Mouse (Mus musculus): Measurements from ENCODE around the gene Abhd14a. TPM values are rescaled to one million over a fixed set of nuclear protein-coding genes. Genes with fewer than 3 reads are reported as not detected.
A peak's percentile ranks its signal among the peaks of the same experiment; 100 is the strongest.

Gene Abhd14a
- polyA plus RNA-seq, 1 experiment from 2014 or later, result 40.4 TPM

DNA sequence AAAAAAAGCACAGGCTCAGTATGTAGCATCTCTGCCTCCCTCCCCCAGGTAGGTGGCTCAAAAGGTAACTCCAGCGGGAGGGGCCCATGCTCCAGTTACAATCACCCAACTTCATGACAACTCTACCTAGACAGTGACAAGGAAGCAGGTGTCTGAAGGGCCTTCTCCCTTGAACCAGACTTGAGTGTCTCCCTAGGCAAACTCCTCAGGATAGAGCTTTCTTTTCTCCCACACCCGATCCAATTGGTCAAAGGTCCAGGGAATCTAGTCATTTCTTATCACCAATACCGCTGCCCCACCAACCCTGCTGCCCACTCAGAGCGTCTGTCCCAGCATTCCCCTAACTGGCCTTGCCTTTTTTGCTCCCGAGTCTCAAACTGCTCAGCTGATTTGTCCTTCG is 19.2 kb upstream of the Abhd14a start:
- Histone ChIP-seq H3K27ac (replicated peaks) (no peak overlapping the region), H3K4me3 (no peak overlapping the region), H3K27me3 (replicated peaks; ENCODE audit: low read depth, poor library complexity, severe bottlenecking) (peaks cover 39% of the 10 kb centered on the region), H3K9me3 (no peaks in the 10 kb centered on the region), H3K36me3 (replicated peaks) (peaks cover 51% of the 10 kb centered on the region), H3K4me1 (peaks cover 61% of the 10 kb centered on the region)
- no peak for DNase-seq (ENCODE audit: low spot score)
- WGBS, result 89% methylated on average over 6 of the region's 6 CpGs

DNA sequence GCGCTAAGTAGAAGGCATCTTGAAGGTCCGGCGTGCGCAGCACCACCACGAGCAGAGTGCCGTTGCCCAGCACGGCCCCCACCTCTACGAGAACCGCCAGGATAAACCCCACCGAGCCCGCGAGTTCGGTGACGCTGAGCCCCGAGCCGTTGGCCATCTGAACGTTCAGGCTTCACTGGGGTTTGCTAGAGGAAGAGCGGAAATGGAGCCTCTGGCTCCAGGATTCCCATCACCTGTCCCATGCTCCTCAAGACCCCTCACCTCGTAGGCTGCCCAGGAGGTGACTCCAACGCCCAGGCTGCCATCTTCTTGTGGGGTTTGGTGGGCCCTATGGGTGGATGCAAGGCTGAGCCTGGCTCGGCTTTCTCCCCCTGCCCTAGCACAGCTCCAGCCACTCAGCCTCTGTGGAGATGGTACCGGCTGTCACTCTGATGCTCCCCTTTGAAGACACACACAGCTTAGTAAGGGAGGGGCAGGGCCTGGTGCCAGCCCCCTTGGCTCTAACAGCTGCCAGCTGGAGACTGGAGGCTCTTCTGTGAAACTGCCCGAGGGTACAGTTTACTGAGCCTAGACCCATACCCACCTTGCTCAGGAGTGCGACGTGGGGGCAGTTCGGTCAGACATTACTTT is 18.2 kb upstream of the Abhd14a start, which contains the start of gene Gpr62:
Gene Gpr62, minus strand, starts transcription at position 368 of the 630 bp plus-strand sequence.
- Histone ChIP-seq H3K27ac (replicated peaks) (peak within 1 kb of the TSS; percentile 84), H3K9me3 (no peaks in the 10 kb centered on the region), H3K4me3 (peak within 1 kb of the TSS; percentile 62), H3K4me1 (peaks cover 62% of the 10 kb centered on the region), H3K36me3 (replicated peaks) (peaks cover 61% of the 10 kb centered on the region), H3K27me3 (replicated peaks; ENCODE audit: low read depth, poor library complexity, severe bottlenecking) (peaks cover 33% of the 10 kb centered on the region)
- DNase-seq (ENCODE audit: low spot score), result no peak
- WGBS, result 34% methylated on average over 26 of the region's 26 CpGs

- peaks cover 33% of the 10 kb centered on the region for H3K27me3 ChIP-seq (replicated peaks; ENCODE audit: low read depth, poor library complexity, severe bottlenecking)
- H3K27ac ChIP-seq (replicated peaks), result peak overlapping the region; percentile 84
- peaks cover 69% of the 10 kb centered on the region for H3K36me3 ChIP-seq (replicated peaks)
- no peaks in the 10 kb centered on the region for H3K9me3 ChIP-seq
- H3K4me1 ChIP-seq, result peaks cover 68% of the 10 kb centered on the region
- H3K4me3 ChIP-seq, result peak overlapping the region; percentile 62
- 2% methylated on average over 99 of the region's 99 CpGs for WGBS
- peak; percentile 79 for DNase-seq (ENCODE audit: low spot score)
Measured at GRCm38 (mm10) chr9:106464751-106465541, 17.5 kb upstream of the Abhd14a start.

- Histone ChIP-seq H3K4me3 (peak overlapping the region; percentile 32), H3K27me3 (replicated peaks; ENCODE audit: low read depth, poor library complexity, severe bottlenecking) (peaks cover 33% of the 10 kb centered on the region), H3K9me3 (no peaks in the 10 kb centered on the region), H3K4me1 (peaks cover 73% of the 10 kb centered on the region), H3K27ac (replicated peaks) (0 out of 2 replicates have a peak overlapping the region, but pooled peaks have one; percentile 14), H3K36me3 (replicated peaks) (peaks cover 84% of the 10 kb centered on the region)
- peak; percentile 16 for DNase-seq (ENCODE audit: low spot score)
- WGBS, result 89% methylated on average over 21 of the region's 21 CpGs
Measured at GRCm38 (mm10) chr9:106463122-106464063, 15.9 kb upstream of the Abhd14a start.

GRCm38 (mm10) chr9:106462430-106462800 is 14.9 kb upstream of the Abhd14a start:
- no peak overlapping the region for H3K27ac ChIP-seq (replicated peaks)

GRCm38 (mm10) chr9:106461641-106462429 is 14.4 kb upstream of the Abhd14a start:
- Histone ChIP-seq H3K9me3 (no peaks in the 10 kb centered on the region), H3K36me3 (replicated peaks) (peaks cover 97% of the 10 kb centered on the region), H3K4me1 (peaks cover 89% of the 10 kb centered on the region), H3K27ac (replicated peaks) (no peak overlapping the region), H3K4me3 (no peak overlapping the region), H3K27me3 (replicated peaks; ENCODE audit: low read depth, poor library complexity, severe bottlenecking) (peaks cover 33% of the 10 kb centered on the region)
- no peak for DNase-seq (ENCODE audit: low spot score)
- 85% methylated on average over 16 of the region's 16 CpGs for WGBS

More at GRCm38 (mm10) chr9:106462430-106462800, 14.9 kb upstream of the Abhd14a start:
- Histone ChIP-seq H3K4me1 (peaks cover 83% of the 10 kb centered on the region), H3K9me3 (no peaks in the 10 kb centered on the region), H3K36me3 (replicated peaks) (peaks cover 94% of the 10 kb centered on the region), H3K27me3 (replicated peaks; ENCODE audit: low read depth, poor library complexity, severe bottlenecking) (peaks cover 33% of the 10 kb centered on the region), H3K4me3 (no peak overlapping the region)
- WGBS, result 91% methylated on average over 12 of the region's 12 CpGs
- DNase-seq (ENCODE audit: low spot score), result no peak

DNA sequence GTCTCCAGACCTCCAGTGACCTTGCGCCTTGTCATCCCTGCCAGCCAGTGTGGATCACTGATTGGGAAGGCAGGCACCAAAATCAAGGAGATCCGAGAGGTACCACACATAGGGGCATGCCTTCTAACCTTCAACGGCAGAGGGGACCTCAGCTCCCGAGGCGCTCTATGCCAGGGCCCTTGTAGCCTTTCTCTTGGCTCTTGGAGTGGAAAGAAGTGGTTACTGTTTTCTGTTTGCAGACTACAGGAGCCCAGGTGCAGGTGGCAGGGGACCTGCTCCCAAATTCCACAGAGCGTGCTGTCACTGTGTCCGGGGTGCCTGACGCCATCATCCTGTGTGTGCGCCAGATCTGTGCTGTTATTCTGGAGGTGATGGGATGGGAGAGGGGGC is 13.5 kb upstream of the Abhd14a start:
- Histone ChIP-seq H3K36me3 (replicated peaks) (peaks cover 100% of the 10 kb centered on the region), H3K27ac (replicated peaks) (no peak overlapping the region), H3K9me3 (no peaks in the 10 kb centered on the region), H3K27me3 (replicated peaks; ENCODE audit: low read depth, poor library complexity, severe bottlenecking) (peaks cover 31% of the 10 kb centered on the region), H3K4me1 (peaks cover 97% of the 10 kb centered on the region), H3K4me3 (no peak overlapping the region)
- WGBS, result 88% methylated on average over 9 of the region's 9 CpGs
- DNase-seq (ENCODE audit: low spot score), result no peak

DNA sequence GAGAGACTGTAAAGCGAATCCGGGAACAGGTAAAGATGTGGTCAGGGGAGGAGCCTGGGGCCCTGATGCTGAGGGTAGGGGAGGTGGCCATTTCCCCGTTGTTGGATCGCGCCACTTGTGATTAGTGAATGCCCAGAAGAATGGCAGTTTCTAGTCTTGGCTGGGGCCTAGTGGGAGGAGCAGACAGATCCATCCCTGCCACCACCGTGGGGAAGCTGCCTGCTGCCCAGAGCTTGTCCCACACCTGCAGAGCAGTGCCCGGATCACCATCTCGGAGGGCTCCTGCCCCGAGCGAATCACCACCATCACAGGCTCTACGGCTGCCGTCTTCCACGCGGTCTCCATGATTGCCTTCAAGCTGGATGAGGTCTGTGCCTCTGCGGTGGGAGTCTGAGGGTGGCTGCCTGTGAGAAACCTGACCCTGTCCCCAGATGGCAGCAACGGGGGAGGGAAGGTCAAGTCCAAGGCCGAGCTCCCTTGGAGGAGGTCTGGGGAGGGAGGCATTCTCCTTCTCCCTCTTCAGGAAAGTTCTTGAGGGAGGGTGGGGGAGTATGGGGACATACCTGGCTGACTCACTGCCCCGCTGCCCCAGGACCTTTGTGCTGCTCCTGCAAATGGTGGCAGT is 13.0 kb upstream of the Abhd14a start:
- Histone ChIP-seq H3K36me3 (replicated peaks) (peaks cover 98% of the 10 kb centered on the region), H3K4me1 (peaks cover 98% of the 10 kb centered on the region), H3K4me3 (peak overlapping the region; percentile 26), H3K27ac (replicated peaks) (peak overlapping the region; percentile 4; the same call in 1 of the 2 replicates), H3K27me3 (replicated peaks; ENCODE audit: low read depth, poor library complexity, severe bottlenecking) (peaks cover 26% of the 10 kb centered on the region), H3K9me3 (no peaks in the 10 kb centered on the region)
- peak; percentile 21 for DNase-seq (ENCODE audit: low spot score)
- WGBS, result 77% methylated on average over 18 of the region's 18 CpGs

DNA sequence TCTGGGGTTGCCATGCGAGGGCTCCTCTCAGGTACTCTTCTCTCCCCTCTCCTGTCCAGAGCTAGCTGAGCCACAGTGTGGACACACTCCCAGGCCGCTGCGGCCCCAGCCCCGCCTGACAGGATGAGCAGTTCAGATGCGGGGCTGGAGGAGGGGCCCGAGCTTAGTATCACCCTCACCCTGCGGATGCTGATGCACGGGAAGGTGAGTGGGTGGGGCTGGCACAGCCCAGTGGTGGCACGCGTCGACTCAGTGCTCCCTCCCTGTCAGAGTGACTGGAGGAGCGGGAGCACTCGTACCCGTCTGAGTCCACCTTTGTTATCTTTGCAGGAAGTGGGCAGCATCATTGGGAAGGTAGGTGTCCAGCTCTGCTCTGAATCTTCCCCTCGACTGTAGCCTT is 12.5 kb upstream of the Abhd14a start:
- WGBS, result 84% methylated on average over 15 of the region's 15 CpGs
- no peak for DNase-seq (ENCODE audit: low spot score)
- H3K27ac ChIP-seq (replicated peaks), result no peak overlapping the region; the same call in 1 of the 2 replicates
- peak overlapping the region; percentile 26 for H3K4me3 ChIP-seq
- H3K9me3 ChIP-seq, result no peaks in the 10 kb centered on the region
- H3K27me3 ChIP-seq (replicated peaks; ENCODE audit: low read depth, poor library complexity, severe bottlenecking), result peaks cover 23% of the 10 kb centered on the region
- peaks cover 98% of the 10 kb centered on the region for H3K4me1 ChIP-seq
- peaks cover 92% of the 10 kb centered on the region for H3K36me3 ChIP-seq (replicated peaks)

- Histone ChIP-seq H3K27ac (replicated peaks) (peak overlapping the region; percentile 99), H3K4me1 (peaks cover 89% of the 10 kb centered on the region), H3K27me3 (replicated peaks; ENCODE audit: low read depth, poor library complexity, severe bottlenecking) (peaks cover 2% of the 10 kb centered on the region), H3K9me3 (no peaks in the 10 kb centered on the region), H3K4me3 (peak overlapping the region; percentile 86; the same call in 1 of the 2 replicates), H3K36me3 (replicated peaks) (peaks cover 72% of the 10 kb centered on the region)
- 74% methylated on average over 5 of the region's 5 CpGs for WGBS
- DNase-seq (ENCODE audit: low spot score), result no peak
Measured at GRCm38 (mm10) chr9:106457920-106458319, 10.4 kb upstream of the Abhd14a start.

DNA sequence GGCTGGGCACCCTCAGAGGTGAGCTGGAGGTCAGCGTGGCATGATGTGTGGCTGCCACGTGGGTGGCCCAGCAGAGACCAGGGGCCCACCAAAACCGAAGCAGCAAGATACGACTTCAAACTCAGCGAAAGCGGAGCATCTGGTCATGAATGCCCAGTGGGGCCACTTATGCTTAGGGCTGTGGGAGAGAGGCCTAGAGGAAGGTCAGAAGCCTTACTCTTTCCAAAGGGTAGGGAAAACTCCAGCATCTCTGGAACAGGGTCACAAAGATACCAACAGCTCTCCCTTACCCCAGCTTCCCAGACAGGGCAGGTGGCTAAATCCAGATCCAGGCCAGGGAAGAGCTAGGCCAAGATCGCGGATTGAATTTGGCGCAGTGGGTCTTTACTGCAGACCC is 9.7 kb upstream of the Abhd14a start:
- WGBS, result 44% methylated on average over 9 of the region's 9 CpGs
- no peak for DNase-seq (ENCODE audit: low spot score)
- Histone ChIP-seq H3K36me3 (replicated peaks) (peaks cover 65% of the 10 kb centered on the region), H3K27me3 (replicated peaks; ENCODE audit: low read depth, poor library complexity, severe bottlenecking) (no peaks in the 10 kb centered on the region), H3K4me3 (peak overlapping the region; percentile 86), H3K4me1 (peaks cover 90% of the 10 kb centered on the region), H3K27ac (replicated peaks) (peak overlapping the region; percentile 99), H3K9me3 (no peaks in the 10 kb centered on the region)
